Mouse (Mus musculus) small intestine, adult 2 months (tissue): ENCODE results near the gene Acot7.

Source experiments
- CTCF ChIP-seq: fragments of 200-500 bp; IDR thresholded peaks from 2 replicates; pipeline ENCODE4 v1.5.1; 2012; ENCODE audit warnings: low read depth, mild to moderate bottlenecking, control low read depth, inconsistent platforms, low read length, moderate library complexity, mixed read lengths; ENCODE audit not compliant: insufficient replicate concordance, insufficient read length; ENCODE audit errors: extremely low read depth
- POLR2A ChIP-seq: fragments of 200-500 bp; IDR thresholded peaks from 2 replicates; pipeline ENCODE4 v1.6.1; 2012; ENCODE audit warnings: low read depth, mild to moderate bottlenecking, control low read depth, inconsistent platforms, low read length, moderate library complexity

DNA sequence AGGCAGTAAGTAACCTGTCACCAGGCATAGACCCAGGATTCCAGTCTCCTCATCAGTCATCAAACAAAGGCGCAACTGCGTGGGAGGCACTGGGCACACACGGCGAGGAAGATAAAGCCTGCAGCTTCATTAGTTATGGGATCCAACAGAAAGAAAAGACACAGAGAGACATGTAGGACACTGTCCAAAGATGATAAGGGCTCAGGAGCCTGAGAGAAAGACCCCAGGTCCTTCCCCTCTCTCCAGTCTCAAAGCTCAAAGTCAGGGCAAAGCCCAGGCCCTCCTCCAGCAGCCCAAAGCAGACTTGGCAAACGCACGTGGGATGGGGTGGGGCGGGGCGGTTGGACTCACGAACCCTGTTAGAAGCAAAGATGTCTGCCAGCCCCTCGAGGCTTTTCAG, 32.5 kb upstream of the Acot7 start:
- TF ChIP-seq CTCF (no peak), POLR2A (no peak)
